Comparison of ENCODE assay signal across 8 mouse cellular contexts in genomic region chr7:119186374-119186773, GRCm38 (mm10). TPM values are rescaled to one million over a fixed set of nuclear protein-coding genes. Genes with fewer than 3 reads are reported as not detected.
A peak's percentile ranks its signal among the peaks of the same experiment; 100 is the strongest.
DNase-seq lines count a peak whose midpoint lies in the region; ATAC-seq and TF ChIP-seq lines count a peak whose summit lies in the region.
"Had no signal": no experiment of that assay in that cellular context is flagged by ENCODE, and none has a peak within 500 bp of the region (broad histone marks: within the 10 kb centered on the region; RNA-seq: fewer than 3 reads in every experiment).

No protein-coding gene starts in this region.

- H3K4me3 ChIP-seq in lung, embryonic 14.5 days (ENCODE audit: low read depth, low read length) = no peak overlapping the region
- H3K4me3 ChIP-seq in kidney, postnatal 0 days (replicated peaks; ENCODE audit: low read depth, low read length) = no peak overlapping the region
- no peak overlapping the region for H3K4me3 ChIP-seq in limb, embryonic 14.5 days (replicated peaks; ENCODE audit: low read length)

- no peaks in the 10 kb centered on the region for H3K36me3 ChIP-seq in lung, embryonic 14.5 days (ENCODE audit: insufficient read depth)
- no peaks in the 10 kb centered on the region for H3K36me3 ChIP-seq in kidney, postnatal 0 days (ENCODE audit: insufficient read depth, low read length)
- no peaks in the 10 kb centered on the region for H3K36me3 ChIP-seq in limb, embryonic 14.5 days (ENCODE audit: control insufficient read depth, insufficient read depth, low read length)

- no peak for ATAC-seq in lung, embryonic 14.5 days (ENCODE audit: insufficient read depth)
- ATAC-seq in kidney, postnatal 0 days (replicated peaks; ENCODE audit: low FRiP score, low read depth) = no peak
- ATAC-seq in limb, embryonic 14.5 days (ENCODE audit: low FRiP score, low read depth) = no peak

- peak; percentile 51 for DNase-seq in lung, embryonic 14.5 days
- DNase-seq in lung, postnatal 14 days = no peak
- peak; percentile 19 for DNase-seq in c-Kit-positive CD71-negative TER-119-negative erythroid progenitor cells, embryonic 14.5 days (ENCODE audit: low read depth)
- peak; percentile 25 for DNase-seq in kidney, postnatal 0 days (ENCODE audit: low spot score)
- peak; percentile 3 for DNase-seq in limb, embryonic 14.5 days (ENCODE audit: low spot score)
- peak; percentile 67 for DNase-seq in testis, postnatal 10 days (ENCODE audit: low spot score)
- no peak for DNase-seq in adipocyte (ENCODE audit: low spot score)

- TF ChIP-seq CTCF in lung, embryonic 14.5 days (IDR thresholded peaks at IDR 0.05; ENCODE audit: low read depth) = peak; percentile 44
- peak; percentile 62 for TF ChIP-seq CTCF in kidney, postnatal 0 days (IDR thresholded peaks at IDR 0.05; ENCODE audit: low read depth)

- 15% methylated on average over 11 of the region's 11 CpGs for WGBS in lung, embryonic 14.5 days
- WGBS in kidney, postnatal 0 days = 13% methylated on average over 11 of the region's 11 CpGs
- WGBS in limb, embryonic 14.5 days = 12% methylated on average over 11 of the region's 11 CpGs

- H3K9ac ChIP-seq in lung, embryonic 14.5 days = no peak overlapping the region
- no peak overlapping the region for H3K9ac ChIP-seq in kidney, postnatal 0 days (ENCODE audit: low read depth, low read length)
- no peak overlapping the region for H3K9ac ChIP-seq in limb, embryonic 14.5 days (ENCODE audit: low read depth, low read length, severe bottlenecking)

- peaks cover 40% of the 10 kb centered on the region for H3K27me3 ChIP-seq in lung, embryonic 14.5 days (ENCODE audit: insufficient read depth, low read length)
- H3K27me3 ChIP-seq in kidney, postnatal 0 days (ENCODE audit: insufficient read depth, low read length) = peaks cover 17% of the 10 kb centered on the region
- H3K27me3 ChIP-seq in limb, embryonic 14.5 days (ENCODE audit: control insufficient read depth, insufficient read depth, low read length) = peaks cover 41% of the 10 kb centered on the region

- no peak for TF ChIP-seq POLR2A in limb, embryonic 14.5 days (IDR thresholded peaks at IDR 0.05; ENCODE audit: borderline replicate concordance, extremely low read depth, insufficient read depth, insufficient read length)

- H3K4me1 ChIP-seq in lung, embryonic 14.5 days (ENCODE audit: insufficient read depth) = 0 out of 2 replicates have a peak, but pooled peaks cover 2% of the 10 kb centered on the region
- 0 out of 2 replicates have a peak, but pooled peaks cover 7% of the 10 kb centered on the region for H3K4me1 ChIP-seq in kidney, postnatal 0 days (replicated peaks; ENCODE audit: insufficient read depth, low read length)
- H3K4me1 ChIP-seq in limb, embryonic 14.5 days (ENCODE audit: control insufficient read depth, insufficient read depth, low read length) = no peaks in the 10 kb centered on the region

- H3K9me3 ChIP-seq in lung, embryonic 14.5 days (ENCODE audit: low read depth, low read length) = no peaks in the 10 kb centered on the region
- no peaks in the 10 kb centered on the region for H3K9me3 ChIP-seq in kidney, postnatal 0 days (replicated peaks; ENCODE audit: low read length)
- H3K9me3 ChIP-seq in limb, embryonic 14.5 days (ENCODE audit: control insufficient read depth, low read length) = no peaks in the 10 kb centered on the region

- no peak overlapping the region for H3K4me2 ChIP-seq in lung, embryonic 14.5 days
- no peak overlapping the region for H3K4me2 ChIP-seq in kidney, postnatal 0 days (ENCODE audit: low read length)
- no peak overlapping the region for H3K4me2 ChIP-seq in limb, embryonic 14.5 days (replicated peaks; ENCODE audit: low read depth, low read length, severe bottlenecking)

- no peak overlapping the region for H3K27ac ChIP-seq in lung, embryonic 14.5 days (ENCODE audit: low read depth)
- H3K27ac ChIP-seq in kidney, postnatal 0 days = no peak overlapping the region
- no peak overlapping the region for H3K27ac ChIP-seq in limb, embryonic 14.5 days (replicated peaks; ENCODE audit: low read depth, low read length)

RNA-seq across cellular contexts. Expression of gene Gpr139, which starts 2.0 kb away (rescaled TPM):
- polyA plus RNA-seq in lung, embryonic 14.5 days (2014; fragmentation: Nextera tagmentation; extraction: Ambion mirVana) = 0.05 TPM in 1 of 2 replicates, not detected in the other
- 0.03 TPM in 1 of 2 replicates, not detected in the other for polyA plus RNA-seq in kidney, postnatal 0 days (2015; fragmentation: Nextera tagmentation; extraction: Ambion mirVana)
- polyA plus RNA-seq in limb, embryonic 14.5 days (2012; rRNA removed) = 0.01 TPM in 1 of 2 replicates, not detected in the other
- not detected in 2 replicates for polyA plus RNA-seq in limb, embryonic 14.5 days (2014; fragmentation: Nextera tagmentation; extraction: Ambion mirVana)
- polyA plus RNA-seq: lung, embryonic 16.5 days had no signal

Comparison
In these comparisons a context has a peak if more than half of its experiments do, and no peak if none do; other contexts are left out.
1. DNase-seq: peak in lung, embryonic 14.5 days (single experiment), c-Kit-positive CD71-negative TER-119-negative erythroid progenitor cells, embryonic 14.5 days (single experiment), kidney, postnatal 0 days (single experiment), limb, embryonic 14.5 days (single experiment) and testis, postnatal 10 days (single experiment); none in lung, postnatal 14 days (single experiment) and adipocyte (single experiment).